Mouse (Mus musculus) cerebellum, adult (tissue): ENCODE measurements around the gene Anapc16.

Source experiments
- ATAC-seq: cut with Nextera tagmentation; 2 replicates; pipeline ENCODE4 v1.9.2; 2017; ENCODE audit warnings: mild to moderate bottlenecking, moderate library complexity, mixed read lengths; ENCODE audit not compliant: insufficient number of reproducible peaks, low FRiP score, low TSS enrichment

Gene Anapc16

DNA sequence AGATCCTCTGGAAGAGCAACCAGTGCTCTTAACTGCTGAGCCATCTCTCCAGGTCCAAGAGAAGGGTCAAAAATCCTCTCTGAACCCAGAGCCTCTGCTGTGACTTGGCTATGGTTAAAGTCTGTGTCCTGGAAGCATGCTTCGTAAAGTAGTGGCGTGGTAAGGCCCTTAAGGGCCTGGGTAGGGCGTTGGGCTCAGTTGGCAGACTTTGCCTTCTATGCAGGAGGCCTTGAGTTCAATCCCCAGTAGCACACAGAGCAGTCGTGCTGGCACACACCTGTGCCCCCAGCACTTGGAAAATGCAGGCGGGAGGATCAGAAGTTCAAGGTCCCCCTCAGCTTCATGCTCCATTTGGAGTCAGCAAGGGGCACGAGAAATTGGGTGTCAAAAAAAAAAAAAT lies 29.9 kb downstream of the Anapc16 start:
- ATAC-seq = no peak

DNA sequence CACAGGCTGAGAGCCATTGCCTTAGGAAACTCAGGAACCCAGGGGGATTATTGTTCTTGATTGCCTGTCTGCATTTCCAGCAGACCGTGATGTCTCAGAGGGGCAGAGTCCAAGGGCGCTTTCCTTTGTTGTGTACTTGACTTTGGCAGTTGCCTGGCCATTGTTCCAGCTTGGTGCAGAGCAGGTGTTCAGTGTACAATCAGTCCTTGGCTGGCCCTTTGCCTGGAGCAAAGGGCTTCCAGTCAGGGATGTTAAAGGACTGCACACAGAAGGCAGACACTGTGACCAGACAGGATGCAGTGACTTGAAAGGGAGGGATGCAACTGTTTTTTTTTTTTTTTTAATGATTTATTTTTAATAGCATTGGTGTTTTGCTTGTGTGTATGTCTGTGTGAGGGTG lies 30.4 kb downstream of the Anapc16 start:
- ATAC-seq = no peak

DNA sequence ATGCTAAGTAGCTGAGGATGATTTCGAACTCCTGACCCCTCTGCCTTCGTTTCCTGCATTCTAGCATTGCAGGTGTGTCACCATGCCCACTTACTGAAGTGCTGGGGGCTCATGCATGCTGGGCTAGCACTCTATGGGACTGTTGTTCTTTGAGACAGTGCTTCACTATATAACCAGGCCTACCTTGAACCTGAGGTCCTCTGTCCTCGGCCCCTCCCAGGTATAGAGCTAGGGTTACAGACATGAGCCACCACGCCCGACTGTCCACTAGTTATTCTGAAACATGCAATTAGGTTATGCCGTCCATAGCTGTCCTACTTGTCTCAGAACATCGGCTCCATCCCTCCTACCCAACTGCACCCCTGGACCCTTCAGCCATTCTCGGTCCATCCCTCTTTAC lies 31.1 kb downstream of the Anapc16 start:
- no peak for ATAC-seq

DNA sequence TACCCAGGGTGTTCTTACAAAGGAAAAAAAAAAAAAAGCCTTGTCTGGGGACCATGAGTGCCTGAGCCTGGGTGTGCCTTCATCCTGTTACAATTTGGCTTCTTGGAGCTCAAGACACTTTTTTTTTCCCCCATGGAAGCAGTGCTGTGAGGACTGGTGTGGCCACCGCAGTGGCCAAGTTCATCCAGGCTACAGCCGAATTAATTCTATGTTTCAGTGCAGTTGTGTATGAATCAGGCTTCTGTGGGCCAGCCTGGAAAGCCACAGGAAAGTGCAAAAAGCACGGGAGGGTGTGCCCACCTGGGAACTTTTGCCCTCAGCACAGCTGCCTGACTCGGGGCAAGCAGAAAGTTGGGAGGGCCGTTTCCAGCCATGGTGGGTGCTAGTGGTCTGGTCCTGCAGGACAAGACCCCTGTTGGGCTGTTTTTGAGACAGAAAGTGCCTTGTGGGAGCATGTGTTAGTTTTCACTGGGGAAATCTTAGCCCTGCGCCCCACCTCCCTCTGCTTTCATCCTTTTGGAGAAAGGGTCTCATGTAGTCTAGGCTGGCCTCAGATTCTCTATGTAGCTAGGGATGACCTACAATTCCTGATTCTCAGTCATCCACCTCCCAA lies 32.4 kb downstream of the Anapc16 start:
- no peak for ATAC-seq

DNA sequence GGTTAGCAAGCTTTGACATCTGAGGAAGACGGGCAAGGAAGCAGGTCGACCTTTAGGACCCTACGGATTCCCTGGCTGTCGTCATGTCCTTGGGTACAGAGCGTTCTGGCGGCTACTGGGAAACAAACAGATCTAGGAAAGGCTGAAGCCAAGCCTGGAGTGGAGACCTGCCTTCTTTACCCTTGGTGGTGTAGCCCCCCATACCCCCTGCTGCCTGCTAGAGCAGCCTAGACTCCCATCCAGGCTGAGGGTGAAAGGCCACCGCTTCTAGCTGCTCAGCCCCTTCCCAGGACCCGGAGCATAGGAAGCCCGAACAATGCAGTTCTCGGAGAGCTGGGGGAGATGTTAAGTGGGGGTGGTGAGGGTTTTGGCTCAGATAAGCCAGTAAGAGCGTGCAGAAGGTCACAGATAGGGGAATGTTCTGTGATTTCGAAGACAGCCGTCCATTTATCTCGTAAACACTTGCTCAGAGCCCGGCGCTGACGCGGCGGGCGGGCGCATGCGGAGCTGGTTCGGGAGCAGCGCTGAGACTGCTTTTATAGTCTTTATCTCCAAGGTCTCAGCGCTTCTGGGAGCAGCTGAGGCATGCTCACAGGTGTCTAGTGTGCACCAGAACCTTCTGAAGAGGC lies 33.0 kb downstream of the Anapc16 start:
- ATAC-seq = peak; percentile 90

DNA sequence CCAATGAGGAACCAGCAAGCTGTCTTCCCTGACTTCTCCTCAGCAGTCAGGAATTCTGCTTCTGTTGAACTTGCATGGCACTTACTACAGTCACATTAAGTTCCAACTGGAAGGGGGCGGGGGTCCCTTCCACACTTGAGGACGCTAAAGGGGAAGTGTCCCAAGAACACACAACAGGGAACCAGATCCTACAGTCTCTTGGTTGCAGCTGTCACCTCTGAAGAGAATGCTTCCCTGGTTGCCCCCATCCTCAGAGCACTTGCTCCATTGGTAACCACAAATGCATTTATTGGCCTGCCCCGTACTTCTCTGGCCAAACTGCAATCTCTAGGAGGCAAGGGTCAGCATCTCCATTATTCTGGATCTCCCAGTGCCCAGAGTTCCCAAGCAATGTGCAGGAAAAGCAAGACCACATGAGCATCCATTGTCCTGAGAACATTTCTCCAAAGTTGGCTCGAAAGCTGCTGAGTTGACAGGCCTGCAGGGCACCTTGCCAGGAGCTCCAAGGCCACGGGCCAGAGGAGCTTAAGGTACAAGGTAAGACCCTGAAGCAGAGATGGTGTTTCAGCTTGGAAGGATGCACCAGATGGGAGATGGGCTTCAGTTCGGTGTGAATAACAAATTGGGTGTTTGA lies 35.5 kb downstream of the Anapc16 start:
- no peak for ATAC-seq

DNA sequence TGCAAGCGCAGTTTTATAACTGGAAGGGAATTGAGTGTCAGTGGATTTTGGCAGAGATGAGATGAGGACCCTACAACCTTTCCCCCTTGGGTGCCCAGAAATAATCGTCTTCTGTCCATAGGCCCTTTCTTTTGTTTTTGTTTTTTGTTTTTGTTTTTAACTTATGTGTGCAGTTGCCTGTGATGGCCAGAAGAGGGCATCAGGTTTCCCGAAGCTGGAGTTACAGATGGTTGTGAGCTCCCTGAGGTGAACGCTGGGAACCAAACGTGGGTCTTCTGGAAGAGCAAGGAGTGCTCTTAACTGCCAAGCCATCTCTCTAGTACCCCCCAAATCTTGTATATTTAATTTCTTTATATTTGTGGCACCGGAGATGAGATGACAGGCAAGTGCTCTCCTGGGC lies 36.2 kb downstream of the Anapc16 start:
- no peak for ATAC-seq

DNA sequence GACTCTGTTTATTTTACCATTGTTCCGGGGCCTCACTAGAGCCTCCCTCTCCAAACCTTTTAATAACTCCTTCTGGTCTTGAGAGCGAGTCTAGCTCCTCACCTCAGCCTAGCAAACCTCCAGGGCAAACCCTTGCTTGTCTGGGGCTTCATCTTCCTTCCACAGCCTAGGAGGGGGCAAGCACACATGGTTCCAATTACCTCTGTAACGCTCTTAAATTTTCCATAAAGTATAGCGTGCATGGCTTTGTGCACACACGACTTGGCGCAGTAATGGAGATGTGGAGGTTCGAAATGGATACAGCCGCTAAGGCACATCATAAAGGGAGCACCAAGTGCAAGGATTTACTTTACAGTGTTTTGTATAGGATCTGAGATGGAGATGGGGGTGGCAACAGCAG lies 37.1 kb downstream of the Anapc16 start:
- ATAC-seq = no peak

DNA sequence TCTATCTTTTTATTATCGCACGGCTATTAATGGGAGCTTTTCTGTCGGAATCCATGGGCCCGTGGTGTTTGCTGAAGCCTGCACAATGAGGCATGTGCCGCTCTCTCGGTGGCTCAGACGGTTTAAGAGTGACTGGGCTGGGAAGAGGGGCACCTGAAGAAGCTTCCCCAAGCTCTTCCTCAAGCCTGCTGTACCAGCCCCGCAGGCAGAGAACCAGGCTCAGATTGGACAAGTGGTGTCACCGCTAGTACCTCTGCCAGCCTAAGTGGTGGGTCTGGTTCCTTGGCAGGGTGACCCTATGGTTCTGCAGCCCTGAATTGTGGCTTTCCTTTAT lies 37.6 kb downstream of the Anapc16 start:
- ATAC-seq = no peak

DNA sequence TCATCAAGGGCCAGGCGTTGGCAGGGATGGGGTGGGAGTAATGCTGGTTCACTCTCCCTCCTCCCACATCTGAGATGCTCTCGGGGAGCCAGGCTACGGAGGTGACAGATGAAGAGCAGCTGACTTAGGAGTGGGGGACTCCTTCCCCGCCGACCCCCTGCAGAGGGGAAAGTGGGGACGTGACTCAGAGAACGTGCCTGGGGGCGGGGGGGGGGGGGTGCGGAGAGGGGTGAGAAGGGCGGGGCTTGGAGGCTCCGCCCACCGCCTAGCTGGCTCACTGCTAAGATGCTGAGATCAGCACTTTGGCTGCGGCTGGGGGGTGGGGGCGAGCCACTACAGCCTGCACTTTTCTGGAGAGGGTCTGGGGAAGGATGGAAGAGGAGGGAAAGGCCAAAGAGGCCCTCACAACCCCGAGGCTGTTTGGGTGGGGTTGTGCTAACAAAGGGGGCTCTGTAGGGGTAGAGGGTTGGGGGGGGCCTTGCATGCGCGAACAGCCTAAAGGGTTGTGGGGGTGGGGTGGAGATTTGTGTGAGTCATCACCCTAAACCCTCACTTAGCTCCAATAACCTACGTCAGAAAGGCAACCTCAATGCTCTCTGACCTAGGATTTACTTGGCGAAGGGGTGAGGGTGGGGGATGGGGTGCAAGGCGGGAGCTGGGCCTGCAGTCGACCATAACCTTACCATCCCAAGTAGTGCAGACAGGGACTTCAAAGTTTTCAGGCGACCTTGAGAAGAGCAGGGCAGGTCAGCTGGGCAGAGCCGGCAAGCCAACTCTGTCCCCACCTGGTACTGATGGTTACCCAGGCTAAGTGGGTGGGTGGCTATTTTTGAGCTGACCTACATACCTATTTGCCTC lies 38.2 kb downstream of the Anapc16 start:
- ATAC-seq = no peak

DNA sequence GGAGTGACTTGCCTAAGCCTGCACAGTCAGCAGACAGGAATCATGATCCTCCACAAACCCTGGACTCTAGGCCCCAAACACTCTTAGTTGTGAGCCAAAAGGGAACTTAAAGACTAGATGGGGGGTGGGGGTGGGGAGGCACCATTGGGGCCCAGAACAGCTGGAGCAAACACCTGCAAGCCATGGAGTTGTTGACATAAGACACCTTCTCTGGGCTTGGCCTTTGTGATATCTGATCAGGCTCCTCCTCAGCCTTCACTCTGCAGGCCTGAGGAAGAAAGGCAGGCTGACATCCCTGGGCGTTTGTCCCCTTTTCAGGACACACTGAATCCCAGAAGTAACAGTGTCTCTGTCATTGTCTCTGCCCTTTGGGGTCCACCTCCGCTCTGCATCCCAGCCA lies 39.3 kb downstream of the Anapc16 start:
- ATAC-seq = no peak

DNA sequence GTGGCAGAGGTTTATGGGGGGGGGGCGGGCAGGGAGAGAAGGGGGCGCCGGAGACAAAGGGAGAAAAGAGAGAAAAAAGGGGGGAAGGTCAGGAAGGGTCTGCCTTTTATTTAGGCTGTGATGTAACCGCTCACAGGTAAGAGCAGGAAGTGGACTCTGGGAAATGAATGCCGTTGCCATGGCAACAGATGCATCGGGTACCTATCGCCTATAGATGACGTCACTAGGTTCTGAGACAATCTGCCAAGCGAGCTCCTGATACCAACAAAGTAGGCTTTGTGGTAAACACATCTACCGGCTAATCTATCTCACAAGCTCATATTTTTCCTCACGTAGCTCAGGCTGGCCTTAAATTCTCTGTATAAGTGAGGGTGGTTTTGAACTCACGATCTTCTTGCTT lies 43.4 kb downstream of the Anapc16 start:
- ATAC-seq = no peak

DNA sequence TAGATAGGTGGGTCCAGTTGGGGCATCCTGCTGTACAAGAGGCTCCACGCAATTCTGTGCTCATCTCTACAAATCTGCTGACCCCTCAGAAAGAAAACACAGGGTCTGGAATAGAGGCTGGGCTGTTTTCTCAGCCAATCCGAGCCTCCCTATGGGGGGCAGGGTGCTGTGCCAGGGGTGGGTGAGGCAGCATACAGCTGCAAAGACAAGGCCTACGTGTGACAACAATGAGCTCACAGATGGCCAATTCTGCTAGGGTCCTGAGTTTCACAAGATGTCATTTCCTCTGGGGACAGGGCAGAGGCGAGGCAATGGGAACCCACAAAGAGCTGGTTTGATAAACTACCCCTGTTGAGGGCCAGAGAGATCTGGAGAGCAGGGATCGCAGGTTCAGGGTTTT lies 44.5 kb downstream of the Anapc16 start:
- no peak for ATAC-seq

DNA sequence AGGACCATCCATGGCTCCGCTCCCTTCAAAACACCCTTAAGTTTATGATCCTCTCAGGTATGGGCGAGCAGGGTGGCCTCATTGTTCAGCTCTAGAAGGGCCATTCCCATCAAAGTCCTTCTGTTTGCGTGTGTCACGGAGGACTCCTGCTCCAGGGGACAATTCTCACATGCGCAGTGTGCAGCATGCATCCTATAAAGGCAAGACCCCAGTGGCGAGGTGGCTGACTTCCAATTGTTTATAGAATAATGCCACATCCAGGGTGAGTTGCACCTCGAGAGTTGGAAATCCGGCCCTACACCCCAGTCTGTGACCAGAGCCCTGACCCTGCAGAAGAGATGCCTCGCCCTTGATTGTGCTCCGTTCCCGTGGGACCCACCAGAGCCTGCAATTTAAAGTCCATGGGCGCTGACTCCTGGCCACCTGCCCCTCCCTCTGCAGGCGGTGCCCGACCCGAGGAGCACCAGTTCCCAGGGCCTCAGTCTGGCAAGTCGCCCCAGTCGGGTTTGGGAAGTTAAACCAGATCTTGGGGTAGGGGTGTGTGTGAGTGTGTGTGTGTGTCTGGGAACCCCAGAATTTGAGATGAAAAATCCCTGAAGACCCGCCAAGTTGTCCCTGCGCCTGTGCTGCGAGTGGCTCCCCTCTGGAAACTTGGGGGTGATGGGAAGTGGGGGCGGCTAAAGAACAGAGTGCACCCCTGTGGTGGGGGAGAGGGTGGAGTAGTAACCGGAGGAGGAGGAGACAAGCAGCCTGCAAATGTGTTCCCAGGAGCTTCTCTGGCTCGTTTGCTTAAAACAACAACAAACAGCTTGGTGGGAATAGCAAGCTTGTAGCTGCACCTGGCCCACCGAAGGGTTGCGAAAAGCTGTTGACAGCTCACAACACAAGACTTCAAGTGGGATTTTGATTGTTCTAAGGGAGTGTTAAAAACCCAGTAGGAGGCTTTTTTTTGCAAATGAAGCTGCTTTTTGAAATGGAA lies 45.5 kb downstream of the Anapc16 start:
- ATAC-seq = no peak

DNA sequence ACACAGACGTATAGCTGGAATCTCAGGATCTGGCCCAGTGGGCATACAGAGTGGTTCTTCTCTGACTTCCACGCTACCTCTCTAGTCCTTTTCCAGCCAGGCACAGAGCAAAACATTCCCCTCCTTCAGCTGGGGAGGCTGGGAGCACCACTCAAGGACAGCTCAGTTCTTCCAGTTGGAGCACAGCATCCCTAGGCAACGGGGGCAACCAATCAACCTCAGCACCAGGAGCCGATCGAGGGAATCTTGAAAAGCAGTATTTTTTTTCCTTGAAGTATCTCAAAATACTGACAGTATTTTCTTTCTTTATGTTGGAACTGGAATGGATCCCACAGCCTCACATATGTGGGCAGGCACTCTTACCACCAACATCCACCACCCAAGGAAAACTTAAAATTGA lies 46.3 kb downstream of the Anapc16 start:
- no peak for ATAC-seq

DNA sequence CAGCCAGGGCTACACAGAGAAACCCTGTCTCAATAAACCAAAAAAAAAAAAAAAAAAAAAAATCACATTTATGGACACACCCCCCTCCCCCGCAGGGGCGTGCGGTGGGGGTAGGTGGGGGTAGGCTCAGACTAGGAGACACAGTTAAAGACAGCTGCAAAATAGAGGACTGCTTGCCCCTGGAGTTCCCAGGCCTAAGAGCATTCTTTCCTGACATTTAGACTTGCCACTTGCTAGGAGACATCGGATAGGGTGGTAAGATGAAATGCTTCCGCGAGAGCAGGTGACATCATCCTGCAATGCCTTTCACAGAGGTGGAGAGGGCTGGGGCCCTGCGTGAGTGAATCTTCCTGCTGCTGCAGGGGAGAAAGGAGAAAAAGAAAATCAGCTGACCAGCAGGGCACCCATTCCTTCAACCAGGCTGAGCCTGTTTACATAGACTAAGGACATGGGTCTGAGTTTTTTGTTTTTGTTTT lies 49.3 kb downstream of the Anapc16 start:
- ATAC-seq = no peak

DNA sequence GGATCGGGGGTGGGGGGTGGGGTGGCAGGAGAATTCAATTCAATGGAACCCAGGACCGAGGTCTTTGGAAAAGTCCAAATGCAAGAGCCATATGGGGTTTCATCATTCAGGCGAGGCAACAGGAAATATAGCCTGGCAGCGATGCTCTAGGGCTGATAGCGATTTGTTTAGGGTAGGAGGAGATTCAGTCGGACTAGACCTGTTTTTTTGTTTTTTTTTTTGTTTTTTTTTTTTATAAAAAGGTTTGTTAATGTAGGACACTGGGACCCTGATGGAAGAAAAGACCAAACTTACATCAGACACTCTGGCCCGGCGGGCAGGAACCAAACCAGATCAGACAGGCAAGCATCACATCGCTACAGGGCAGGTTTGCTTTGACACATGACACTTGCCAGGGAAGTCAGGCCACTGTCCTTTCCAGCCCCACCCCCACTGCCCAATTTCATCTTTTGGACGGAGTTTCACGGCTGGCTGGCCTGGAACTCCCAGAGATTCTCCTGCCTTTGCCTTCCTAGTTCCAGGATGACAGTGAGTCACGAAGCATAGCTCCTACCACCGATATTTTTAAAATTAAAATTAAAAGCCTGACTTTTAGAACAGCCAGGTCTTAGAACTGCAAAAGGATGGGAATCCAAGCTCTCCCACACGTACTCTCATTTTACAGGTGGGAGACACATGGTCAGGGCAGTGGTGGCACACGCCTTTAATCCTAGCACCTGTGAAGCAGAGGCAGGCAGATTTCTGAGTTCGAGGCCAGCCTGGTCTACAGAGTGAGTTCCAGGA lies 50.0 kb downstream of the Anapc16 start:
- no peak for ATAC-seq

DNA sequence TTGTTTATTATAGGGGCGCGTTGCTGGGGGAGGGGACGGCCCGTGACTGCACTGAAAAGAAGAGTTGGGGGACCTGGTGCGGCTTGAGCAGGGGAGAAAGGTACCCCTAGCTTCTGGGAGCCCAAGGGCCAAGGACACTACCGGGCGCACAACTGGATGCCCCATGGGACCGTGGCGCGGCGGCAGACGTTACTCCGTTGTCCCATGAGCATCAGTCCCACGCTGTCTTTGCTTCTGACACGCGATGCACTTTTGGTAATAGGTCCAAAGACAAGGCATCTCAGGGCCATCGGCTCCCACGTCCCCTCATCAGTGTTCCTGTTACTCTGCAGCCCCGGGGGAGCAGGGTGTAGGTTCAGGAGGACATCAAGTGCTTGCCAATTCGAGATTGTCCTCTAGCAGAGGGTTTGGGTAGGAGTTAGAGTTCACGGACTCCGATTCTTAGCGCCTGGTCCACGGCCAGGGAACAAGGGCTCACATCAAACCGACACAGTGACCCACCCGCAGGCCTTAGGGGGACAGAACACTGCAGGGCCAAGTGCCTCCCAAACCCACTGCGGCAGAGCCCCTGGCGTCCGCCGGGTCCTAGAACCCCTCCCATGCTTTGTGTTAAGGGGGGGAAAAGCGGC lies 50.7 kb downstream of the Anapc16 start:
- ATAC-seq = peak; percentile 34
